Mouse (Mus musculus): ENCODE results near the gene Tnr.

DNA sequence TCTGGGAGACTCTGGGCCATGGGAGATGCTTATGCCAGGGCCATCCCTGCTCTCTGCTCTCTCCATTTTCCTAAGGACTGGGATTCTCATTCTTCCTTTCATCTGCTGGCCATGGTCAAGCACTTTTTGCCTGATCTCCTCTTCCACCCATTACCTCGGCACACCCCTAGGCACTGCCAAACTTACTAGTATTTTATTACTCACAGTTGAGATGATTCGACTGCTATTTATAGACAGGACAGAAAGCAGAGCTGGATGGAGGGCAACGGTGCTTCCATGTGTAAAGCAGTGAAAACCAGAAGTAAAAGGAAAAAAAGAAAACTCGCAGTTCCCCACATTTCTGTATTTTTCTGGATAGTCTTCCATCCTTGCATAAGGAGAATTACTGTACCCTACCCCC, 31.0 kb upstream of the Tnr start:
- TF ChIP-seq CTCF (IDR thresholded peaks at IDR 0.05; ENCODE audit: extremely low read depth, insufficient read depth, insufficient read length, insufficient replicate concordance) (no peak), POLR2A (IDR thresholded peaks at IDR 0.05; ENCODE audit: low read depth, low read length) (no peak)
